Mouse (Mus musculus): ENCODE measurements at regions not wholly inside any gene's neighbourhood (a gene's known extent, or its start where the extent isn't known, plus 50 kb on each side); places are given as distances from the start of the nearest gene placed in this dataset.

GRCm38 (mm10) chr3:130936336-130936735 lies 173.9 kb upstream of the Lef1 start:
- DNase-seq (ENCODE audit: low spot score) = no peak

GRCm38 (mm10) chr3:130935926-130936315 lies 174.3 kb upstream of the Lef1 start:
- no peak for DNase-seq (ENCODE audit: low spot score)

GRCm38 (mm10) chr3:130935302-130935925 lies 174.9 kb upstream of the Lef1 start:
- no peak for DNase-seq (ENCODE audit: low spot score)

GRCm38 (mm10) chr3:130932723-130933122 lies 177.5 kb upstream of the Lef1 start:
- DNase-seq (ENCODE audit: low spot score) = no peak

GRCm38 (mm10) chr3:130932226-130932625 lies 178.0 kb upstream of the Lef1 start:
- no peak for DNase-seq (ENCODE audit: low spot score)

GRCm38 (mm10) chr3:130925000-130925399 lies 185.3 kb upstream of the Lef1 start:
- DNase-seq (ENCODE audit: low spot score) = no peak

GRCm38 (mm10) chr3:130923615-130923958 lies 186.7 kb upstream of the Lef1 start:
- DNase-seq (ENCODE audit: low spot score) = no peak

GRCm38 (mm10) chr3:130922812-130923614 lies 187.3 kb upstream of the Lef1 start:
- no peak for DNase-seq (ENCODE audit: low spot score)

- no peak for DNase-seq (ENCODE audit: low spot score)
These were observed 188.5 kb upstream of the Lef1 start for GRCm38 (mm10) chr3:130921621-130922245.

- DNase-seq (ENCODE audit: low spot score) = peak; percentile 84
These were observed 183.6 kb upstream of the Rpl34 start for GRCm38 (mm10) chr3:130913812-130914211.

GRCm38 (mm10) chr3:130905101-130905500 lies 174.9 kb upstream of the Rpl34 start:
- DNase-seq (ENCODE audit: low spot score) = no peak

GRCm38 (mm10) chr3:130903329-130903728 lies 173.1 kb upstream of the Rpl34 start:
- no peak for DNase-seq (ENCODE audit: low spot score)

- no peak for DNase-seq (ENCODE audit: low spot score)
These were observed 172.2 kb upstream of the Rpl34 start for GRCm38 (mm10) chr3:130902376-130902775.

- no peak for DNase-seq (ENCODE audit: low spot score)
These were observed 171.1 kb upstream of the Rpl34 start for GRCm38 (mm10) chr3:130901343-130901742.

- DNase-seq (ENCODE audit: low spot score) = no peak
These were observed 170.6 kb upstream of the Rpl34 start for GRCm38 (mm10) chr3:130900846-130901245.

- DNase-seq (ENCODE audit: low spot score) = no peak
These were observed 170.0 kb upstream of the Rpl34 start for GRCm38 (mm10) chr3:130900054-130900840.

GRCm38 (mm10) chr3:130894168-130894814 lies 164.1 kb upstream of the Rpl34 start:
- DNase-seq (ENCODE audit: low spot score) = no peak

GRCm38 (mm10) chr3:130891310-130891709 lies 161.1 kb upstream of the Rpl34 start:
- DNase-seq (ENCODE audit: low spot score) = no peak

- DNase-seq (ENCODE audit: low spot score) = no peak
These were observed 158.4 kb upstream of the Rpl34 start for GRCm38 (mm10) chr3:130888587-130888986.

- DNase-seq (ENCODE audit: low spot score) = no peak
These were observed 157.5 kb upstream of the Rpl34 start for GRCm38 (mm10) chr3:130887540-130888312.

- DNase-seq (ENCODE audit: low spot score) = no peak
These were observed 155.8 kb upstream of the Rpl34 start for GRCm38 (mm10) chr3:130885974-130886373.

All from testis, postnatal 14 days (tissue).